Mouse (Mus musculus) hindbrain, embryonic 10.5 days (tissue): ENCODE data around the gene Teddm1b. TPM values are rescaled to one million over a fixed set of nuclear protein-coding genes. Genes with fewer than 3 reads are reported as not detected.

Experiments used
- polyA plus RNA-seq: library from polyadenylated mRNA; unstranded; fragments of >200 nt; fragmentation: Nextera tagmentation; extraction: Ambion mirVana; gene quantifications from 2 replicates; pipeline ENCODE4 v1.2.1, GENCODE M21; 2016

Teddm1b gene
- polyA plus RNA-seq, 1 experiment from 2014 or later: 0.58 TPM

Other genes with a start within 250 kb of the Teddm1b start
- 4.9 and 8.9 TPM in 2 replicates for gene Rgs8, start 221.3 kb upstream of the Teddm1b start, polyA plus RNA-seq
- gene Rgs16, start 134.0 kb upstream of the Teddm1b start, polyA plus RNA-seq: 18.9 and 21.1 TPM in 2 replicates
- gene Rnasel, start 124.9 kb upstream of the Teddm1b start, polyA plus RNA-seq: 12.6 and 23.7 TPM in 2 replicates
- 0.10 TPM in 1 of 2 replicates, not detected in the other for gene Rgsl1, start 30.2 kb upstream of the Teddm1b start, polyA plus RNA-seq
- not detected in 2 replicates for gene Teddm1a, start 17.4 kb downstream of the Teddm1b start, polyA plus RNA-seq
- gene Glul, start 25.6 kb downstream of the Teddm1b start, polyA plus RNA-seq: 128 and 133 TPM in 2 replicates
- gene Teddm2, start 25.9 kb downstream of the Teddm1b start, polyA plus RNA-seq: 0.46 and 0.56 TPM in 2 replicates